Mouse (Mus musculus) limb, embryonic 14.5 days (tissue): ENCODE data around the gene Tex9. TPM values are rescaled to one million over a fixed set of nuclear protein-coding genes. Genes with fewer than 3 reads are reported as not detected.

Experiments
- ATAC-seq: fragments of 200-750 bp; cut with Nextera tagmentation; 2 replicates; pipeline ENCODE4 v1.8.0; 2017; ENCODE audit warnings: low read depth, moderate number of reproducible peaks, moderate TSS enrichment; ENCODE audit not compliant: low FRiP score
- DNase-seq: peaks from one replicate; pipeline ENCODE4 v3.0.0-alpha.2; 2015; ENCODE audit warnings: low spot score
- H3K27ac ChIP-seq: fragments of 300-500 bp; sonication (generic); replicated peaks from 2 replicates; pipeline ENCODE4 v1.5.1; 2014; ENCODE audit warnings: low read depth, mild to moderate bottlenecking, low read length, moderate library complexity, mixed read lengths
- H3K27me3 ChIP-seq: fragments of 300-500 bp; sonication (generic); 2 replicates; pipeline ENCODE4 v1.6.1; 2014; ENCODE audit warnings: low read length, mixed read lengths; ENCODE audit not compliant: control insufficient read depth, insufficient read depth
- H3K36me3 ChIP-seq: fragments of 300-500 bp; sonication (generic); 2 replicates; pipeline ENCODE4 v1.6.1; 2014; ENCODE audit warnings: mild to moderate bottlenecking, low read length, moderate library complexity, mixed read lengths; ENCODE audit not compliant: control insufficient read depth, insufficient read depth
- H3K4me1 ChIP-seq: fragments of 300-500 bp; sonication (generic); 2 replicates; pipeline ENCODE4 v1.6.1; 2014; ENCODE audit warnings: antibody characterized with exemption, low read length, mixed read lengths; ENCODE audit not compliant: control insufficient read depth, insufficient read depth
- H3K4me2 ChIP-seq: fragments of 300-500 bp; sonication (generic); replicated peaks from 2 replicates; pipeline ENCODE4 v1.6.1; 2014; ENCODE audit warnings: low read depth, mild to moderate bottlenecking, low read length, moderate library complexity; ENCODE audit not compliant: severe bottlenecking
- H3K4me3 ChIP-seq: fragments of 300-500 bp; sonication (generic); replicated peaks from 2 replicates; pipeline ENCODE4 v1.5.1; 2014; ENCODE audit warnings: low read length
- H3K9ac ChIP-seq: fragments of 300-500 bp; sonication (generic); 2 replicates; pipeline ENCODE4 v1.6.1; 2014; ENCODE audit warnings: mild to moderate bottlenecking, low read depth, low read length, moderate library complexity; ENCODE audit not compliant: severe bottlenecking
- H3K9me3 ChIP-seq: fragments of 300-500 bp; sonication (generic); 2 replicates; pipeline ENCODE4 v1.6.1; 2016; ENCODE audit warnings: low read length; ENCODE audit not compliant: control insufficient read depth
- POLR2A ChIP-seq: fragments of 200-500 bp; IDR thresholded peaks from 2 replicates; pipeline ENCODE4 v1.8.0; 2012; ENCODE audit warnings: inconsistent platforms, mild to moderate bottlenecking, moderate library complexity, borderline replicate concordance; ENCODE audit not compliant: insufficient read depth, insufficient read length; ENCODE audit errors: extremely low read depth
- WGBS: fragments of 180-500 bp; shearing (Covaris S2); extraction: QIAGEN DNeasy Blood & Tissue Kit; methylation state at CpG from one replicate; pipeline ENCODE4 v1.1.7; 2014; 5-methylcytosine and 5-hydroxymethylcytosine counted together
- polyA plus RNA-seq, 2 experiments: library from polyadenylated mRNA; depleted of rRNA in 1 of 2; stranded (reverse) in 1 of 2; unstranded in 1 of 2; fragments of >200 nt; fragmentation: Nextera tagmentation in 1 of 2; extraction: Ambion mirVana in 1 of 2; gene quantifications; 2 replicates each; pipeline versions ENCODE4 v1.2.1 to v1.2.3; 2012 to 2014

Tex9 gene
- polyA plus RNA-seq, 2 experiments: 24.0 to 26.0 TPM

DNA sequence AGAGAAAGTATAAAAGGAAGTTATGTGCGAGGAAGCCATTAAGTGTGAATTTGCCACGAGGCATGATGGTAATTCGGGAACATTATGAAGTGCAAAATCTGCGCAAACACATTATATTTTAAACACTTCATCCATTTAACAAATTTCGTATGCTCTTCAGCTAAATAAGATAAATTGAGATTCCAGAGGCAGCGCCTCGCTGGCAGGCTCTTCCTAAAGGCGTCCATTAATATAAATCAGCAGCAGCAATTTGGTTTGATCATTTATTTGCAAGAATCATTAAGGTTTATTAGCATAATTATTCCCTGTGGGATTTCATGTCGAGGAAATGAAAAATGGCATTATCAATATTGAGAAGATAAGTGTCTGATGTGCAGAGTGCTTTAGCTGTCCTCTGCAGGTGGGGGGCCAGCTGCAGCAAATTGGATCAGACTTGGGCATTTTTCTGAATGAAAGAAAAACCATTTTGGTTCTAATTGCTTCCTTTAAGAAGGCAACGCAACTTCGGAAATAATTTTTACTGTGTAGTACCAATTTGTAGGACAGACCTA, 66.6 kb downstream of the Tex9 start:
- Histone ChIP-seq H3K4me1 (peaks cover 7% of the 10 kb centered on the region; the same call in 1 of the 2 replicates), H3K9ac (no peak overlapping the region), H3K4me3 (no peak overlapping the region), H3K36me3 (no peaks in the 10 kb centered on the region), H3K27me3 (no peaks in the 10 kb centered on the region), H3K9me3 (no peaks in the 10 kb centered on the region), H3K27ac (no peak overlapping the region), H3K4me2 (no peak overlapping the region)
- TF ChIP-seq POLR2A: no peak
- DNase-seq (no peak), ATAC-seq (no peak)
- 59% methylated on average over 11 of the region's 11 CpGs for WGBS

DNA sequence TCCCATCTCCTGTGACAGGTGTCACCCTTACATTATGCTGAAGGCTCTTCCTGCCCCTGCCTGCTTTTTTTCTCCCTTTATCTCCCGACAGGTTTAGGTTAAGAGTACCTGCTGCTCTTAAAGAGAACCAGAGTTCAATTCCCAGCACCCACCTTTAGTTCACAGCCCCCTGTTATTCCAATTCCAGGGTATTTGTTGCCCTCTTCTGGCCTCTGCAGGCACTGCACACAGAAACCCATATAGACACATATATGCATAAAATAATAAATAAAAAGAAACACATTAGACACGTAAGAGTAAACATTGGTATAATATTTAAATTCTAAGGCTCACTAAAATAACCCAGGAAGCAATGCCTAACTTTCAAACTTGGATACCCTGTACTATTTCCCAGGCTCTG, 69.3 kb downstream of the Tex9 start:
- Histone ChIP-seq H3K36me3 (no peaks in the 10 kb centered on the region), H3K4me2 (no peak overlapping the region), H3K9ac (no peak overlapping the region), H3K27me3 (no peaks in the 10 kb centered on the region), H3K4me3 (no peak overlapping the region), H3K4me1 (peaks cover 7% of the 10 kb centered on the region; the same call in 1 of the 2 replicates), H3K9me3 (no peaks in the 10 kb centered on the region), H3K27ac (no peak overlapping the region)
- ATAC-seq (no peak), DNase-seq (no peak)
- WGBS: 81% methylated on average over 2 of the region's 2 CpGs
- no peak for TF ChIP-seq POLR2A

DNA sequence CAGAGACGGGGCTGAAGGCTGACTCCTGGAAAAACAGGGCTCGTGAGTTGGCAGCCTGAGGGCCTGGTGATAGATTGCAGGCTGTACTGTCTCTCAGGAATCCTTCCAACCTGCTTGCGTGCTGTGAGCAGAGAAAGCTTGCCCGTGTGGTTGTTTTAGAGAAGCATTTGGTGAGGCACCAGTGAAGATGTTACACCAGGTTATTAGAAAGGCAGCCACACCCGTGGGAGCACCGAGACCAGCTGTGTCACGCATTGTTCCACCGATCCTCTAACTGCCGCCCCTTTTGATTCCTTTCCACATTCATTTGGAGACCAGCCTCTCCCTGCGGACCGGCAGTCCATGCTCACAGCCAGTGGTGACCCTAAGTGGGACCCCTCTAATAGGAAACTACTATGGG, 69.7 kb downstream of the Tex9 start:
- Histone ChIP-seq H3K4me3 (no peak overlapping the region), H3K4me2 (no peak overlapping the region), H3K27ac (no peak overlapping the region), H3K9me3 (no peaks in the 10 kb centered on the region), H3K27me3 (no peaks in the 10 kb centered on the region), H3K36me3 (no peaks in the 10 kb centered on the region), H3K4me1 (peaks cover 7% of the 10 kb centered on the region; the same call in 1 of the 2 replicates), H3K9ac (no peak overlapping the region)
- ATAC-seq (no peak), DNase-seq (no peak)
- WGBS: 63% methylated on average over 11 of the region's 11 CpGs
- TF ChIP-seq POLR2A: no peak

DNA sequence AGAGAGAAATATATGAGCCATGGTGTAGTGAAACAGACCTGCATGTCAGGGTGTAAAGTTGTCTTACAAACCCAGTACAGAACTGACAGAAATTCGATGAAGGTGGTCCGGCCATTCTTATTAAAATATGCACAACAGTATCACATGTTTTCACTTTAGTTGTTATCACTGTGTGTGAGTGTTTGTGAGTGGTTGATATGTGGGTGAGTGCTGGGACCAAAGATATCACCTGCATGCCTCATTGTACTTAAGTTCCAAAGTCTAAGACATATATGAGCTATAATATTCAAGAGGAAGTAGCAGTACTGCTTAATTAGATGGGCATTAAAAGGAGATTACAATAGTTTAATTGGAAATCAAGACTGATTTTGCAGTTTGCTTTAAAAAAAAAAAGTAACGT, 71.5 kb downstream of the Tex9 start:
- Histone ChIP-seq H3K9me3 (no peaks in the 10 kb centered on the region), H3K4me2 (no peak overlapping the region), H3K36me3 (no peaks in the 10 kb centered on the region), H3K4me3 (no peak overlapping the region), H3K4me1 (peaks cover 7% of the 10 kb centered on the region; the same call in 1 of the 2 replicates), H3K27me3 (no peaks in the 10 kb centered on the region), H3K27ac (no peak overlapping the region), H3K9ac (no peak overlapping the region)
- TF ChIP-seq POLR2A: no peak
- ATAC-seq (no peak), DNase-seq (no peak)
- 69% methylated on average over 3 of the region's 3 CpGs for WGBS

DNA sequence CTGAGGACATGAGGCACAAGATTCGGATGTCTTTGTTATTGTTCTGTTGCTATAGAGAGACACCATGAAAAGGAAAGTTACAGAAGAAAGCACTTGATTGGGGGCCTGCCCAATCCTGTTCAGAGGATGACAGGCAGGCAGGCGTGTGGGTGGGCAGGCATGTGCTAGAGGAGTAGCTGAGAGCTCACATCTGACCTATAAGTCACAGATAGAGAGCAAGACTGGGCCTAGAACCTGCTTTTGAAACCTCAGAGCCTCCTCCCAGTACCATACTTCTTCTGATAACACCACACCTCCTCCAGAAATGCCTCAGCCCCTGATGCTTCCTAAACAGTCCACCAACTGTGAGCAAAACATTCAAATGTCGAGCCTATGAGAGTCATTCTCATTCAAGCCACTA, 73.6 kb downstream of the Tex9 start:
- H3K36me3 ChIP-seq: no peaks in the 10 kb centered on the region
- no peaks in the 10 kb centered on the region for H3K9me3 ChIP-seq
- H3K27me3 ChIP-seq: no peaks in the 10 kb centered on the region
- no peak for ATAC-seq
- no peak overlapping the region for H3K4me2 ChIP-seq
- H3K4me3 ChIP-seq: no peak overlapping the region
- H3K9ac ChIP-seq: no peak overlapping the region
- TF ChIP-seq POLR2A: no peak
- WGBS: 86% methylated on average over 3 of the region's 3 CpGs
- no peak for DNase-seq
- no peak overlapping the region for H3K27ac ChIP-seq
- peaks cover 7% of the 10 kb centered on the region; the same call in 1 of the 2 replicates for H3K4me1 ChIP-seq

DNA sequence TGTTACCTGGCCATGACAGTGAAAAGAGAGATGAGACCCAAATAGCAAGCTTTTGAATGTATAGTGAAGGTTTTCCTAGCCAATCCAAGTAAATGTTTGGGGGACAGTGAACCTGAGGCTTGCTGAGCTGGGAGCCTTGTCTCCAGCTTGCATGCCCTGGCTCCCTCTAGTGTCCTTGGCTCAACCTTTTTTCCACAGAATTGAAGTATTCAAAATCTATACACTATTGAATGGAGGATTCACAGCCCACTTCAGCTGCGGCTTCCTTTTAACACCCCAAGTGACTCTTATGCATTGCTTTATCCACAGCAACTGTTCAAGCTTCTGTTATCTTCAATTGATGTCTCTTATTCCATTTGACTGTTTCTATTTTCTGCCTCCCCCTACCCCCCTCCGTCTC, 80.3 kb downstream of the Tex9 start:
- Histone ChIP-seq H3K27me3 (no peaks in the 10 kb centered on the region), H3K36me3 (no peaks in the 10 kb centered on the region), H3K4me1 (no peaks in the 10 kb centered on the region), H3K4me2 (no peak overlapping the region), H3K4me3 (no peak overlapping the region), H3K27ac (no peak overlapping the region), H3K9me3 (no peaks in the 10 kb centered on the region), H3K9ac (no peak overlapping the region)
- DNase-seq (no peak), ATAC-seq (no peak)
- no peak for TF ChIP-seq POLR2A
- WGBS: 93% methylated on average over 2 of the region's 2 CpGs
